Mouse (Mus musculus) lung, adult 2 months (tissue): Measurements from ENCODE around the gene Gm10300. TPM values are rescaled to one million over a fixed set of nuclear protein-coding genes. Genes with fewer than 3 reads are reported as not detected.

Experiments used
- DNase-seq: peaks from one replicate; pipeline ENCODE4 v3.0.0; 2022
- H3K4me1 ChIP-seq: fragments of 200-500 bp; 2 replicates; pipeline ENCODE4 v1.6.1; 2011; ENCODE audit warnings: low read length; ENCODE audit not compliant: control insufficient read depth, insufficient read depth
- H3K4me3 ChIP-seq: fragments of 200-500 bp; replicated peaks from 2 replicates; pipeline ENCODE3; 2011; ENCODE audit warnings: low read depth, mild to moderate bottlenecking, control low read depth, low read length; ENCODE audit errors: extremely low read depth
- CTCF ChIP-seq: fragments of 200-500 bp; IDR thresholded peaks from 2 replicates; pipeline ENCODE4 v1.5.1; 2011; ENCODE audit warnings: mild to moderate bottlenecking, low read length, control low read depth; ENCODE audit not compliant: insufficient read depth
- POLR2A ChIP-seq: fragments of 200-500 bp; IDR thresholded peaks from 2 replicates; pipeline ENCODE4 v1.6.1; 2011; ENCODE audit warnings: low read depth, mild to moderate bottlenecking, control low read depth, low read length, borderline replicate concordance; ENCODE audit errors: extremely low read depth
- WGBS: fragments of 180-500 bp; shearing (Covaris S2); methylation state at CpG from one replicate; pipeline ENCODE4 v1.1.7; 2018; 5-methylcytosine and 5-hydroxymethylcytosine counted together
- polyA plus RNA-seq: library from polyadenylated mRNA; depleted of rRNA; stranded (reverse); fragments of >200 nt; gene quantifications from 2 replicates; pipeline ENCODE4 v1.2.3, GENCODE M21; 2012

Gene Gm10300
- polyA plus RNA-seq, 1 experiment = 0.07 TPM

DNA sequence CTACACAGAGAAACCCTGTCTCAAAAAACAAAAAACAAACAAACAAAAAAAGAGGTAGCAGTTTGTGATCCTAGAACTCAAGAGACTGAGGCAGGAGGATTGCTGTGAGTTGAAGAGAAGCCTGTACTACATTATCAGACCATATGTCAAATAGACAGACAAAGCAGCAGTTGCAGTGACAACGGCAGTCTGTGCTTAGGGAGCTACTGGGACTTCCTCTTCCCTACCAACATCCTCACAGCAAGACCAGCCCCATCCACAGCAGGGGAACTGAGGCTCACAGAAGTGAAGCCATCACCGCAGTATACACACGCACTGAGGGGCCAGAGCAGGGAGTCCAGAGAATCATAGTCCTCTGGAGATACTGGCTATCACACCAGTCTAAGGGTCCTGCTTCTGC is 8.9 kb upstream of the Gm10300 start:
- WGBS = 52% methylated on average over 3 of the region's 3 CpGs
- no peak overlapping the region for H3K4me3 ChIP-seq
- H3K4me1 ChIP-seq = peaks cover 8% of the 10 kb centered on the region
- DNase-seq = no peak
- TF ChIP-seq POLR2A (no peak), CTCF (no peak)

DNA sequence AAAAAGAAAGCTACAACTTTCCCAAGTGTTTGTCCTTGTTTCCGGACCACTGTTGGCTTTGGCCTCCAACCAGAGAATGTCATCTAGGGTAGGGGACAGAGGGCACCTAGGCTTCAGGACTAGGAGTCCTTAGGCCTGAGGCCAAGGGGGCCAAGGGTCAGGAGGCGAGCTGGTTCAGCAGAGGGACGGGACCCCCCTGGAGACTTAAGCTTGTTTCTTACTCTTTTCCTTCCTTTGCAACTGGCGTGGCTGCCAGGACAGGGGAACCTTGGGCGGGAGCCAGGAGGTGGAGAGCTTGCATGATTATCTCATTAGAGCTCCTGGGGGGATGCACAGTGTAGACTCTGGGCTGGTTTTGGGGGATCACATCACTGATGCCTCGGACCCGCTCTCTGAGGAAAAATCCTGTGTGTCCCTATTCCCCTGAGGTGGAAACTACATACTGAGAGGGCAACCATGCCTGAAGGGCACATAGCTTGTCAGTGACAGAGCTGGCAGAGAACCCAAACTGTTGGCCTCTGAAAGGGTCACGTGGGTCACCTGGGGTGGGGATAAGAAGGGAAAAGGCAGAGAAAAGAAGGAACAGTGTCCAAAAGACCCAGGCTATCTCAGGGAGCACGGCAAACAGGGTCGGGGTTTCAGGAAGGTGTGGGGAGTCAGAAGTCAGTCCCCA is 8.3 kb upstream of the Gm10300 start:
- TF ChIP-seq POLR2A (no peak), CTCF (no peak)
- Histone ChIP-seq H3K4me1 (peaks cover 8% of the 10 kb centered on the region), H3K4me3 (no peak overlapping the region)
- 41% methylated on average over 10 of the region's 10 CpGs for WGBS
- no peak for DNase-seq

DNA sequence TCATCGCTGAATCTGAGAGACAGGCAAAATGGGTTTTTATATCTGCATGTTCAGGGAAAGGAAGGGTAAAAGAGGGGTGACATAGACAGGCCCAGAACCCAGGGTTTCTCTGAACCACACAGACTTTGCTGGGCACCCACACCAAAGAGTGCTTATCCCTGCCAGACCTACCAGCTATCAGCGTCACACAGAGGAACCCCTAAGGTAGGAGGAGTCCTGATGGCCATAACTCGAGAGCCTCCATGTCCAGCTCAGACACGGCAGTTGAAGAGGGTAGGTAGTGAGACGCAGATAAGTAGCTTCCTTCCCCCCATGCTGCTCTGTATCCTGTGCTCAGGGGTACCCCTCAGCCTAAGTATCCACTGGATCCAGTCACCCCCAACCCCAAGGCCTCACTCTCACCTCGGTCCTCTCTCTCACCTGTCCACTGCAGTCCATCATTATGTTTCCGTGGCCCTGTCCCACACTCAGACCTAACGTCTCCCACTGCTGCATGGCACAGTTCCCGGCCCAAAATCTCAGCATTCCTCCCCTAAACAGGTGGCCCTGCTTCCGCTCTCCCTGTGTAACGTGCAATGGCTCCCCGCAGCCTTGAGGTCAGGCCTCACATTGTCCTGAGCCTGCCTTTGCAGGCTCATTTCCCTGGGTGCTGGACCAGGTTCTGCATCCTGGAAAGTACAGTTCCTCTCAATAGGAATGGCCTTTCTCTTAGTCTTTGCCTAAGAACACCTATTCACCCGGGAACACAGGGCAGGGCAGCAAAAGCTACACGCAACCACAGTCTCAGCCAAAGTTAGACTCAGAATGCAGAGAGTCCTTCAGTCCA is 7.2 kb upstream of the Gm10300 start:
- H3K4me3 ChIP-seq = no peak overlapping the region
- peaks cover 8% of the 10 kb centered on the region for H3K4me1 ChIP-seq
- DNase-seq = no peak
- TF ChIP-seq POLR2A (no peak), CTCF (no peak)
- whole genome bisulfite sequencing = 87% methylated on average over 14 of the region's 14 CpGs

DNA sequence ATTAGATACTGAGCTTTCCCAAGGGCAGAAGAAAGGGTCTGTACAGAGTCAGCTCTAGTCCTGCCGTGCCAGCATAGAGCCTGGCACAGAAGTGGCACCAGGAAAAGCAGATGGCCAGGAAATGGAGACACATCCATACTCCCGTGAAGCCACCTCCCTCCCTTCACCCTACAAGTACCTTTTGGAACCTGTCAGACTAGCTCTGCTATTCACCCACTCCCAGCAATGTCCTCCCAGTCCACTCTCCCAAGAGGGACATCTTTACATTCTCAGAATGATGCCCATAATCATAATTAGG is 6.6 kb upstream of the Gm10300 start:
- H3K4me3 ChIP-seq = no peak overlapping the region
- H3K4me1 ChIP-seq = peaks cover 8% of the 10 kb centered on the region
- TF ChIP-seq CTCF (no peak), POLR2A (no peak)
- DNase-seq = no peak
- WGBS = 35% methylated on average over 2 of the region's 2 CpGs

DNA sequence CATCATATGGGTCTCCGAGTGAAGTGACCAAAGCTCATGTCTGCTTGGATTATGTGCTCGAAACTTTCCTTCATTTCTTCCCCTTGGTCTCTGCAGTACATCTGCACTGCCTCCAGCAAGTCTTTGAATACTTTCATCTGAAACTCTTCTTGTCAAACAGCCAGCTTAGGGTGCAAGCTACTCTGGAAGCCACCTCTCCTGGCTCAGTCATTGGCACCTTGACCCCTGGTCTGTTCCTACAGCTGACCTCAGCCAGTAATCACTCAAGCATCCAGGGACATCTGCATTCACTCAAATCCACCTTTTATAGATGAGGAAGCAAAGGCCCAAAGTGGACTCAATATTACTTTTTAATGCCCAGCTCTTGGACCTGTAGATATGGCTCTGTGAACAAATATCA is 2.8 kb upstream of the Gm10300 start:
- TF ChIP-seq POLR2A (no peak), CTCF (no peak)
- DNase-seq = no peak
- WGBS = 91% methylated on average over 2 of the region's 2 CpGs
- H3K4me1 ChIP-seq = peaks cover 4% of the 10 kb centered on the region
- H3K4me3 ChIP-seq = no peak overlapping the region

DNA sequence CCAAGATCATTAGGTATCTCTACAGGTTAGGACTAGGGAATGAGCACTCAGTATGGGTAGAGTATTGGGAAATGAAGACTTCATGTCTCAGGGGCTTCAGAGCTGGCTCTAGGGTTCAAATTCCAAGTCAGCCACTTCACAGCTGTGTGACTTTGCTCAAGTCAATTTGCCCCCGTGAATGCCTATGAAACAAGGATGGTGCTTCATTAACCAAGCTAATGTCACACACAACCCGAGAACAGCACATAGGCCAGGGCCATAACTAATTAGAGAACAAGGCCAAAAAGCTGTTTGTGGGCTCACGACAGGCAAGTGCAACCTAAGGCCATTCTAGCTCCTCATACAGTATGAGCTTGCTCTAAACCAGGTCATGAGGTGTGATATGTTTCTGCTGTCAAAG is 2.3 kb upstream of the Gm10300 start:
- DNase-seq = no peak
- Histone ChIP-seq H3K4me3 (no peak overlapping the region), H3K4me1 (peaks cover 7% of the 10 kb centered on the region)
- TF ChIP-seq CTCF = no peak
- no peak for TF ChIP-seq POLR2A
- WGBS = 86% methylated on average over 3 of the region's 3 CpGs

DNA sequence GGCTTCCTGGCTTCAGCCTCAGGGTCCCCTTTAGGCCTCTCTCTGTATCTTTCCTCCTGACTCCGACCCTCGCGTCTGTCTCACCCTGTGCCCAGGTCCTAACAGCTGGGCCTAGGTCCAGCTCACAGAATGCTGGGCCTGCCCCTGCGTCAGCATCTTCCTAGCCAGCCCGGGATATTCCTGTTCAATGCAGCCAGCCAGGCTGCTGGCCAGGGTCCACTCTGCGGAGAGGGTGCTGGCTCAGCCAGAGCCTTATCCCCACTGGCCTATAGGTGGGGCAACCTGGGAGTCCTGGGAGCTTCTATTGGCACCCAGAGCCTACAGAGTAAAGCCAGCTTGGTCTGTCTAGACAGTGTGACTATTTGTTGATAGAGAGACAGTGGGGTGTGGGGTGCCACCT is 1.6 kb upstream of the Gm10300 start:
- 76% methylated on average over 6 of the region's 6 CpGs for WGBS
- Histone ChIP-seq H3K4me3 (no peak overlapping the region), H3K4me1 (peaks cover 7% of the 10 kb centered on the region)
- no peak for DNase-seq
- no peak for TF ChIP-seq CTCF
- TF ChIP-seq POLR2A = no peak

DNA sequence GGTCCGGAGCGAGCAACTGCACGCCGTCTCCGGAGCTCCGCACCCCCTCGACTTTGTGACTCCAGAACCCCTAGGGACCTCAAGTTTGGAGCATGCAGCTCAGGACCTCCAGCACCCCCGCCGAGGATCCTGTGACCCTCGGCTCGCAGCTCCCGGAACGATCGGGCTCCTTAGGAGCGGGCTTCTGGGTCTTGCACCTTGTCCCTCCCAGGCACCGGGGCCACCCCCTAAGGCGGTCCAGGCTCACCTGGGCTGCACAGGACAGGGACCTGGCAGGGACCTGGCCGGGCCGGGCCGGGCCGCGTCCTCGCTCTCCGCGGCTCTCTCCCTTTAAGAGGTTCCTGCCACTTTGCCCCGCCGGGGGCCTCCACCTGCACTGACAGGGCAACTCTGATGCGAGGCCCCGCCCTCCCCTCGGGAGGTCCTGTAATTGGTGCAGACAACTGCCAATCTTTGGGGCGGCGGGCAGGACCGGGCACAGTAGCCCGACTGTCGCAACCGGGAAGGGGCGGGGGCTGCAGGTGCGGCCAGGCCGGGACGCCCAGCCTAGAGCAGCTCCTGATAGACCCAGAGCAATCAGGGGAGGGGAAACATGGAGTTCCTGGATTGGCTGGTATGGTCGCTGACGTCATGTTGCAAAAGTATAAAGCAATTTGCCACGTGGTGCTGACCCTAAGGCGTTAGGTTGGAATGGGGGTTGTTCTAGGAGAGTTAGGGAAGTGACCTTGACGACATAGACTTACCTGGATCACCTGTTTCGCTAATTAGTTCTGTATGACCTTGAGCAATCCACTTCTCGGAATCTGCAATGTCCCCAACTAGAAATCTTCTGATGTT is 654 bp downstream of the Gm10300 start, which contains the start of gene Epb41:
Epb41 (minus strand) TSS at position 389 of the 837 bp plus-strand sequence.
- TF ChIP-seq CTCF = no peak
- peak; percentile 54; the same call in 1 of the 2 replicates for TF ChIP-seq POLR2A
- H3K4me3 ChIP-seq = peak within 1 kb of the TSS; percentile 68
- peaks cover 9% of the 10 kb centered on the region for H3K4me1 ChIP-seq
- DNase-seq = peak; percentile 100
- 2% methylated on average over 47 of the region's 47 CpGs for WGBS

DNA sequence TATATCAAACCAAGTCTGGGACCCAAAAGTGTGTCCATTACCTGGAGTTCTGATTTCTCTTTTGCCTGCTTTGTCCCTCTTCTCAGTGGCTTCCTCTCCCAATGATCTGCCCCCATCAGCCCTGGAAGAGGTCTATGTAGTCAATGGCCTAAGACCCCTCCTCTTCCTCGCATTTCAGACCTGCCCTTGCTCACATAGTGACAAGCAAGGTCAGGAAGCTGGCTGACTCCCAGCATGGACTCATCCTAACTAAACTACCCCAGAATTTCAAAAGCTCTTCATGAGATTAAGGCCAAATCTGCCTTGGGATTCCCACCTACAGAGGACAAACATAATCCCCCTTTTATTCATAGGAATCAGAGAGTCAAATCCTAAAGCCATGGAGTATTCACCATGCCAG is 1.3 kb downstream of the Gm10300 start:
- H3K4me3 ChIP-seq = no peak overlapping the region
- DNase-seq = no peak
- 60% methylated on average over 1 of the region's 1 CpGs for WGBS
- peaks cover 9% of the 10 kb centered on the region for H3K4me1 ChIP-seq
- TF ChIP-seq POLR2A (no peak), CTCF (no peak)
